In the genomic region with DNA sequence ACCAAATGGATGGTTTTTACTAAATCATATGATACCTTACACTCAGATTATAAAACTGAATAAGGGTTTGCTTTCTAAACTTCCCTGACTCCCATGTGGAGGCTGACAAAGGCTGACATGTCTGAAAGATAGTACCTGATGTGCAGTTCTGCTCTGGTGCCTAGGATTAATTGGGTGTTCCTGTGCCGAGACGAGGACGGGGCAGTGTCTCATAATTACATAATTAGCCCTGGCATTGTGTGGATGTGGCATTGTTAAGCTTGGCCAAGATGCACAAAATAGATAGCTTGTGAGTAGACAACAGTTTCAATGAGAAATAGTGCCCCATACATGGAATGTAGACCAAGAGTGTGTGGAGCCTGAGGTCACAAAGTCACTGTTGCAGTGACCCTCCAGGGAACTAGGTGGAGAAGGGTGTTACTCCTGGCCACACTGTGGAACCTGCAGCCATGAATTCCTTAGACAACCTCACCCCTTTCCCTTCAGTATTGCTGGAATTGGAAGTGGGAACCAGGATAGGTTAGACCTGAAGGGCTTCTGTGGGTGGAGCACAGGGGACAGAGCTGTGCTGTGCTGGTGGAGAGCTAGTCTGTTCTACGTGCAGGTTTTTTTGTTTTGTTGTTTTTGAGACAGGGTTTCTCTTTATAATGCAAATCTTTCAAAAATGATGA, we compare ENCODE assay signal across 20 mouse cellular contexts. TPM values are rescaled to one million over a fixed set of nuclear protein-coding genes. Genes with fewer than 3 reads are reported as not detected.
DNase-seq lines count a peak whose midpoint lies in the region; ATAC-seq and TF ChIP-seq lines count a peak whose summit lies in the region.
"Had no signal": no experiment of that assay in that cellular context is flagged by ENCODE, and none has a peak within 500 bp of the region (broad histone marks: within the 10 kb centered on the region; RNA-seq: fewer than 3 reads in every experiment).

No protein-coding gene starts in this region.

- DNase-seq in cerebellum, adult 9-10 months, result peak; percentile 57
- DNase-seq in cerebellum, postnatal 4 days (ENCODE audit: low spot score in 2 of 2), result no peak
- no peak for DNase-seq in layer of hippocampus, adult 2 months (ENCODE audit: low spot score in 2 of 2)
- DNase-seq in layer of hippocampus, adult 9-11 months, result no peak
- no peak for DNase-seq in lung, postnatal 0 days (ENCODE audit: low spot score)
- no peak for DNase-seq in lung, postnatal 10 days
- no peak for DNase-seq in hindbrain, embryonic 10.5 days (ENCODE audit: low spot score)
- DNase-seq in adrenal gland, adult 8-10 months, result no peak
- DNase-seq: adrenal gland, adult 2 months; adrenal gland, postnatal 36 days; cerebellum, postnatal 14 days; gastrocnemius, postnatal 36 days; heart, adult 11 months; heart, postnatal 36 days had no signal

- 0 out of 2 replicates have a peak, but pooled peaks have one; percentile 15 for ATAC-seq in lung, postnatal 0 days
- ATAC-seq: forebrain, embryonic 15.5 days; hindbrain, embryonic 16.5 days had no signal

- no peaks in the 10 kb centered on the region for H3K9me3 ChIP-seq in lung, postnatal 0 days (ENCODE audit: low read length)
- no peaks in the 10 kb centered on the region for H3K9me3 ChIP-seq in hindbrain, embryonic 10.5 days
- H3K9me3 ChIP-seq: embryonic facial prominence, embryonic 12.5 days; forebrain, embryonic 15.5 days; heart, embryonic 13.5 days; hindbrain, embryonic 12.5 days had no signal

- H3K4me1 ChIP-seq in lung, postnatal 0 days (ENCODE audit: insufficient read depth, low read depth, low read length), result peaks cover 5% of the 10 kb centered on the region; the same call in 1 of the 2 replicates
- H3K4me1 ChIP-seq in hindbrain, embryonic 10.5 days (replicated peaks), result peaks cover 14% of the 10 kb centered on the region

- H3K4me2 ChIP-seq in lung, postnatal 0 days (replicated peaks; ENCODE audit: low read depth, low read length), result no peak overlapping the region
- H3K4me2 ChIP-seq: embryonic facial prominence, embryonic 12.5 days; forebrain, embryonic 15.5 days; heart, embryonic 13.5 days; hindbrain, embryonic 12.5 days had no signal

- peak overlapping the region; percentile 7; the same call in 1 of the 2 replicates for H3K27ac ChIP-seq in layer of hippocampus, adult 2 months
- H3K27ac ChIP-seq in lung, postnatal 0 days (ENCODE audit: low read length), result no peak overlapping the region
- H3K27ac ChIP-seq in hindbrain, embryonic 10.5 days, result no peak overlapping the region
- H3K27ac ChIP-seq: embryonic facial prominence, embryonic 12.5 days; forebrain, embryonic 15.5 days; heart, embryonic 13.5 days; hindbrain, embryonic 12.5 days had no signal

- 68% methylated on average over 4 of the region's 4 CpGs for WGBS in lung, postnatal 0 days
- WGBS in hindbrain, embryonic 10.5 days, result 92% methylated on average over 4 of the region's 4 CpGs

- H3K36me3 ChIP-seq in lung, postnatal 0 days (ENCODE audit: insufficient read depth, low read length), result no peaks in the 10 kb centered on the region
- peaks cover 8% of the 10 kb centered on the region; the same call in 1 of the 2 replicates for H3K36me3 ChIP-seq in hindbrain, embryonic 10.5 days
- H3K36me3 ChIP-seq: forebrain, embryonic 15.5 days; hindbrain, embryonic 12.5 days had no signal

- H3K9ac ChIP-seq in lung, postnatal 0 days (replicated peaks; ENCODE audit: low read depth), result no peak overlapping the region
- H3K9ac ChIP-seq: embryonic facial prominence, embryonic 12.5 days; forebrain, embryonic 15.5 days; heart, embryonic 13.5 days; hindbrain, embryonic 12.5 days had no signal

- TF ChIP-seq EP300 in lung, postnatal 0 days (IDR thresholded peaks at IDR 0.05), result no peak

- no peak for TF ChIP-seq CTCF in layer of hippocampus, adult 2 months (conservative IDR thresholded peaks at IDR 0.05)
- TF ChIP-seq CTCF in lung, postnatal 0 days (IDR thresholded peaks at IDR 0.05), result no peak

- no peak overlapping the region for H3K4me3 ChIP-seq in layer of hippocampus, adult 2 months
- H3K4me3 ChIP-seq in lung, postnatal 0 days (ENCODE audit: low read depth, low read length), result no peak overlapping the region
- H3K4me3 ChIP-seq in hindbrain, embryonic 10.5 days, result no peak overlapping the region
- H3K4me3 ChIP-seq: embryonic facial prominence, embryonic 12.5 days; forebrain, embryonic 15.5 days; heart, embryonic 13.5 days; hindbrain, embryonic 12.5 days had no signal

- no peaks in the 10 kb centered on the region for H3K27me3 ChIP-seq in lung, postnatal 0 days (replicated peaks; ENCODE audit: insufficient read depth, low read length)
- H3K27me3 ChIP-seq in hindbrain, embryonic 10.5 days (ENCODE audit: insufficient read depth, poor library complexity, severe bottlenecking), result no peaks in the 10 kb centered on the region
- H3K27me3 ChIP-seq: CH12.LX; embryonic facial prominence, embryonic 12.5 days; forebrain, embryonic 15.5 days; heart, embryonic 13.5 days; hindbrain, embryonic 12.5 days had no signal

RNA-seq across cellular contexts. Expression of gene Ap2a2, which starts 8.8 kb away (rescaled TPM):
- 100 to 1,000 TPM; 226 to 243 TPM for total RNA-seq in layer of hippocampus, adult 2 months (2021)
- 42.6 and 45.5 TPM in 2 replicates for polyA plus RNA-seq in lung, postnatal 0 days (2015; fragmentation: Nextera tagmentation; extraction: Ambion mirVana)
- polyA plus RNA-seq in hindbrain, embryonic 10.5 days (2016; fragmentation: Nextera tagmentation; extraction: Ambion mirVana), result 105 and 108 TPM in 2 replicates
- total RNA-seq in adrenal gland, adult 8-10 months (2022), result 10 to 100 TPM; 54.9 to 79.7 (median 66.5) TPM

RNA-seq across cellular contexts. Expression of gene Chid1, which starts 31.1 kb away (rescaled TPM):
- 10 to 100 TPM; 83.1 to 85.1 TPM for total RNA-seq in layer of hippocampus, adult 2 months (2021)
- polyA plus RNA-seq in lung, postnatal 0 days (2015; fragmentation: Nextera tagmentation; extraction: Ambion mirVana), result 15.6 and 20.2 TPM in 2 replicates
- polyA plus RNA-seq in hindbrain, embryonic 10.5 days (2016; fragmentation: Nextera tagmentation; extraction: Ambion mirVana), result 24.9 and 30.2 TPM in 2 replicates
- total RNA-seq in adrenal gland, adult 8-10 months (2022), result 10 to 100 TPM; 57.5 to 69.9 (median 62.5) TPM
